Mouse (Mus musculus) brain, embryonic 14.5 days (tissue): ENCODE data around the gene Tnfsf13b. TPM values are rescaled to one million over a fixed set of nuclear protein-coding genes. Genes with fewer than 3 reads are reported as not detected.
A peak's percentile ranks its signal among the peaks of the same experiment; 100 is the strongest.

Experiments
- DNase-seq: peaks from one replicate; pipeline ENCODE4 v3.0.0-alpha.2; 2011; ENCODE audit warnings: low read depth
- CTCF ChIP-seq: fragments of 200-500 bp; IDR thresholded peaks from 2 replicates; pipeline ENCODE4 v1.5.1; 2012; ENCODE audit warnings: inconsistent platforms, mild to moderate bottlenecking, moderate library complexity, borderline replicate concordance; ENCODE audit not compliant: insufficient read depth, insufficient read length; ENCODE audit errors: extremely low read depth
- POLR2A ChIP-seq: fragments of 200-500 bp; IDR thresholded peaks from 2 replicates; pipeline ENCODE4 v1.6.1; 2012; ENCODE audit warnings: mild to moderate bottlenecking, inconsistent platforms, borderline replicate concordance; ENCODE audit not compliant: poor library complexity, insufficient read depth, insufficient read length, severe bottlenecking; ENCODE audit errors: extremely low read depth
- polyA plus RNA-seq: library from polyadenylated mRNA; depleted of rRNA; stranded (reverse); fragments of >200 nt; gene quantifications from 2 replicates; pipeline ENCODE4 v1.2.3, GENCODE M21; 2012; rRNA removed

Gene Tnfsf13b
- polyA plus RNA-seq, 1 experiment: 0.64 TPM

- peak; percentile 70; the same call in 1 of the 2 replicates for TF ChIP-seq CTCF
- TF ChIP-seq POLR2A: no peak
- DNase-seq: peak; percentile 87
Measured at GRCm38 (mm10) chr8:10053571-10053990, 47.3 kb downstream of the Tnfsf13b start.

GRCm38 (mm10) chr8:10061001-10061400, 54.7 kb downstream of the Tnfsf13b start:
- peak; percentile 25 for DNase-seq
- TF ChIP-seq POLR2A: no peak
- no peak for TF ChIP-seq CTCF

- DNase-seq: no peak
- TF ChIP-seq CTCF (no peak), POLR2A (no peak)
Measured at GRCm38 (mm10) chr8:10066906-10067305, 60.6 kb downstream of the Tnfsf13b start.

GRCm38 (mm10) chr8:10067775-10068174, 61.5 kb downstream of the Tnfsf13b start:
- TF ChIP-seq POLR2A (no peak), CTCF (no peak)
- DNase-seq: no peak

GRCm38 (mm10) chr8:10072347-10072746, 66.1 kb downstream of the Tnfsf13b start:
- no peak for DNase-seq
- TF ChIP-seq CTCF (no peak), POLR2A (no peak)

Other genes starting within 250 kb of the Tnfsf13b start
- 31.4 and 46.6 TPM in 2 replicates for gene Fam155a, start 235.3 kb upstream of the Tnfsf13b start, polyA plus RNA-seq
- not detected in 2 replicates for gene Gm10217, start 142.2 kb upstream of the Tnfsf13b start, polyA plus RNA-seq
- 7.4 and 10.7 TPM in 2 replicates for gene Lig4, start 28.8 kb upstream of the Tnfsf13b start, polyA plus RNA-seq
- 10.0 and 11.5 TPM in 2 replicates for gene Abhd13, start 28.8 kb upstream of the Tnfsf13b start, polyA plus RNA-seq
- 8.5 and 18.8 TPM in 2 replicates for gene Myo16, start 147.4 kb downstream of the Tnfsf13b start, polyA plus RNA-seq